Mouse (Mus musculus) cortical plate, adult 2 months (tissue): ENCODE measurements at regions not wholly inside any gene's neighbourhood (a gene's known extent, or its start where the extent isn't known, plus 50 kb on each side); places are given as distances from the start of the nearest gene placed in this dataset.

Source experiments
- CTCF ChIP-seq: fragments of 200-500 bp; IDR thresholded peaks from 2 replicates; pipeline ENCODE4 v1.5.1; 2011; ENCODE audit warnings: mild to moderate bottlenecking, control low read depth, low read length; ENCODE audit not compliant: insufficient read depth; ENCODE audit errors: extremely low read depth
- POLR2A ChIP-seq: fragments of 200-500 bp; IDR thresholded peaks from 2 replicates; pipeline ENCODE4 v1.6.1; 2011; ENCODE audit warnings: mild to moderate bottlenecking, low read length, control low read depth; ENCODE audit not compliant: insufficient read depth; ENCODE audit errors: extremely low read depth

DNA sequence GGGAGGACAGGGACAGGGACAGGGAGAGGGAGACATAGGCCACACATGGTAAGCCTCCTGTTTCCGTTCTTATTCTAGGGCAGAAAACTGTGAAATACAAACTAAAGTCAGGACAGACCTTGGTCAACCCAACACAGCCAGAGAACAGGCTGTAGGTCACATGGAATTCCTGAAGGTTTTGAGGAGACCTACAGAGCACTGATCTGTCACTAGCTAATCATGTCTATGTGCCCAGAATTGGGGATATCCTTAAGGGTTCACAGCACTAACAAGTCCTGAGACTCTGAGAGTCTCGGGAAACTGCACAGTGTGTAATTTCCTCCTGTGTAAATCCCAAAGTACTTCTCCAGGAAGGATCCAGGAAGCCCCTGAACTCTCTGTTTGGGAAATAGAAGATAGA, 94.6 kb downstream of the Trib2 start:
- TF ChIP-seq CTCF (no peak), POLR2A (no peak)
